Mouse (Mus musculus): Measurements from ENCODE around the gene Vat1.

DNA sequence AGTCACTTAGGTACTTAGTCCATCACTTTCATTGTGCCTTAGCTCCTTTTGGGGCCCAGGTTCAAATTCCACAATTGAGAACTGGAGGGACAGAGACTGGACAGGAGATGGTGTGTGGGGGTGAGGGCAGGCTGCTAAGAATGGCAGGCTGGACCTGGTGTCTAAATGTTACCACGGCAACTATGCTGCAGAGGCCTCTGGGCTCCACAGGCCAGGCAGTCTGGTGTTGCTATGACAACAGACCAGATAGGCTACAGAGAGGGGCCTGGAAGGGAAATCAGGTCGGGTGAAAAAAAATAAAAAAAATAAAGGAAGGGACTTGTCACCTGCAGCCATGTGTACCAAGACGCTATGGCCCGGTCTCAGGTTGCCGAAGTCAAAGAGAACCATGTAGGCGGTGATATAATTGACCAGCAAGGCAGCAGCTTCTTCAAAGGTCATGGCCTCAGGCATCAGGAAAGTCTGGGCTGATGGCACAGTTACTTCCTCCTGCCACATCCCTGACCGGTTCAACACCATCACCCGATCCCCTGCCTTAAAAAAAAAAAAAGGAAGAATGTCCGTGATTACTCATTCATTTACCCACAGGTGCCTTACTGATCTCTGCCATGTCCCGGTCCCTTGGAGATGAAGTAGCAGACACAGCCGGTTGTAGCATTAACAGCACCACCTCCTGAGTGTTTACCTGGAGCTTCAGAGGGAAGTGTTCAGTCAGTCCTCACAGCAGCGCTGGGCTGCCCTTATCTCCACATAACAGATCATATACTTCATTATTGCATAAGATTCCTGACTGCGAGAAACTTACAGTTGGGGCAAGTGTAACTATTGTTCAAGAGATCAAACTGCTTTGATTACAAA lies 3.2 kb downstream of the Vat1 start:
- TF ChIP-seq FLI1 (IDR thresholded peaks at IDR 0.05; ENCODE audit: low read length), result no peak
- no peak for TF ChIP-seq GATA1 (IDR thresholded peaks at IDR 0.05; ENCODE audit: borderline replicate concordance, low read length)
